Mouse (Mus musculus) heart, embryonic 11.5 days (tissue): ENCODE measurements around the gene Ppp1ca. TPM values are rescaled to one million over a fixed set of nuclear protein-coding genes. Genes with fewer than 3 reads are reported as not detected.

ENCODE experiments used
- ATAC-seq: fragments of 200-750 bp; cut with Nextera tagmentation; replicated peaks from 2 replicates; pipeline ENCODE4 v1.8.0; 2017; ENCODE audit warnings: moderate library complexity; ENCODE audit not compliant: insufficient number of reproducible peaks, low FRiP score, low TSS enrichment
- H3K27ac ChIP-seq: fragments of 300-500 bp; sonication (generic); 2 replicates; pipeline ENCODE4 v1.5.1; 2014; ENCODE audit warnings: mild to moderate bottlenecking, low read depth, low read length
- H3K27me3 ChIP-seq: fragments of 300-500 bp; sonication (generic); 2 replicates; pipeline ENCODE4 v1.6.1; 2014; ENCODE audit warnings: mild to moderate bottlenecking, low read length, mixed read lengths; ENCODE audit not compliant: control insufficient read depth, insufficient read depth
- H3K36me3 ChIP-seq: fragments of 300-500 bp; sonication (generic); 2 replicates; pipeline ENCODE4 v1.6.1; 2014; ENCODE audit warnings: mild to moderate bottlenecking, low read length, moderate library complexity, mixed read lengths; ENCODE audit not compliant: control insufficient read depth, insufficient read depth
- H3K4me1 ChIP-seq: fragments of 300-500 bp; sonication (generic); 2 replicates; pipeline ENCODE4 v1.6.1; 2014; ENCODE audit warnings: low read length; ENCODE audit not compliant: control insufficient read depth, insufficient read depth
- H3K4me2 ChIP-seq: fragments of 300-500 bp; sonication (generic); 2 replicates; pipeline ENCODE4 v1.6.1; 2014; ENCODE audit warnings: mild to moderate bottlenecking, moderate library complexity
- H3K4me3 ChIP-seq: fragments of 300-500 bp; sonication (generic); 2 replicates; pipeline ENCODE4 v1.5.1; 2014; ENCODE audit warnings: low read depth, low read length
- H3K9ac ChIP-seq: fragments of 300-500 bp; sonication (generic); 2 replicates; pipeline ENCODE4 v1.6.1; 2014; ENCODE audit warnings: mild to moderate bottlenecking, low read depth, low read length, moderate library complexity
- H3K9me3 ChIP-seq: fragments of 300-500 bp; sonication (generic); replicated peaks from 2 replicates; pipeline ENCODE4 v1.6.1; 2016; ENCODE audit warnings: low read length; ENCODE audit not compliant: control insufficient read depth
- WGBS: fragments of 180-500 bp; shearing (Covaris S2); extraction: QIAGEN DNeasy Blood & Tissue Kit; methylation state at CpG from one replicate; pipeline ENCODE4 v1.1.7; 2014; ENCODE audit not compliant: insufficient replicate concordance; 5-methylcytosine and 5-hydroxymethylcytosine counted together
- microRNA-seq: library from miRNA; unstranded; fragments of <30 nt; microRNA quantifications from one replicate; pipeline ENCODE4, GENCODE M21; 2016; ENCODE audit warnings: borderline number of aligned reads
- polyA plus RNA-seq: library from polyadenylated mRNA; unstranded; fragments of >200 nt; fragmentation: Nextera tagmentation; extraction: Ambion mirVana; gene quantifications from 2 replicates; pipeline ENCODE4 v1.2.1, GENCODE M21; 2014

The Ppp1ca gene
- polyA plus RNA-seq, 1 experiment from 2014 or later, result 749 TPM

DNA sequence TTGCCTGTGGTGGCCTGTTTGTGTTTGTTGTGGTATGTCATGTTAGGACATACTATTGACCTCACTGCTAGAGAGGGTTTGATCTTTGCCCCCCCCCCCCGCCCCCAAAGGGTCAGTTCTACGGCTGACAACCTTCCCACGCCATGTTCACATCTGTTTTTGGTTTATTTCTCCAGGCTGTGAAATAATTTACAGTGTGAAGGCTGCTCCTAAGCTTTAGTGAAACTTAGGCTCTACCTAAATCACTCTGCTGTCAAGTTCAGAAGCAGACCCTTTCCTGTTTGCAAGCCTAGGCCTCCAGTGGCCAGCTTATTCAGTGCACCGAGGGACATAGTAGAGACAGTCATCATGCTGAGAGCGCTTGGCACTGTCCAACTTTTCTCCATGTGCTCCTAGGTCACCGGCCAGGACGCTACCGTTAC, 48.4 kb downstream of the Ppp1ca start:
- no peak for ATAC-seq
- Histone ChIP-seq H3K4me3 (no peak overlapping the region), H3K4me1 (no peaks in the 10 kb centered on the region), H3K36me3 (no peaks in the 10 kb centered on the region), H3K27ac (no peak overlapping the region), H3K9me3 (no peaks in the 10 kb centered on the region), H3K27me3 (0 out of 2 replicates have a peak, but pooled peaks cover 3% of the 10 kb centered on the region), H3K4me2 (no peak overlapping the region), H3K9ac (no peak overlapping the region)
- WGBS, result 62% methylated on average over 8 of the region's 8 CpGs

DNA sequence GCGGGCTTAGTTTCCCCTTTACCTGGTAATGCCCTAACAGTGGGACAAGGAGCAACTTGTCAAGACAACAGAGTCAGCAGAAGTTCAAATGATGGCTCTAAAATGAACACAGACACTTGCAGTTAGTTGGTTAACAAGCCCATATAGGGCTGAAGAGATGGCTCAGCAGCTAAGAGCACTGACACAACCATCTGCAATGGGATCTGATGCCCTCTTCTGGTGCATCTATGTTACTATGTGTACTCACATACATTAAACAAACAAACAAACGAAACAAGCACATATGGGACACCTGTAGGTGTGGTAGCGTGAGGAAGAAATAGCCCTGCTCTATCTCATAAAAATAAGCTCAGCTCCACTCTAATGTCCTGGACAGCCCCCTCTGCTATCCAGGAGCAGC, 50.6 kb downstream of the Ppp1ca start:
- no peak overlapping the region for H3K4me2 ChIP-seq
- H3K36me3 ChIP-seq, result no peaks in the 10 kb centered on the region
- no peaks in the 10 kb centered on the region for H3K9me3 ChIP-seq
- H3K4me1 ChIP-seq, result no peaks in the 10 kb centered on the region
- H3K9ac ChIP-seq, result no peak overlapping the region
- H3K27ac ChIP-seq, result no peak overlapping the region
- ATAC-seq, result no peak
- H3K27me3 ChIP-seq, result 0 out of 2 replicates have a peak, but pooled peaks cover 3% of the 10 kb centered on the region
- H3K4me3 ChIP-seq, result no peak overlapping the region
- WGBS, result 62% methylated on average over 3 of the region's 3 CpGs

DNA sequence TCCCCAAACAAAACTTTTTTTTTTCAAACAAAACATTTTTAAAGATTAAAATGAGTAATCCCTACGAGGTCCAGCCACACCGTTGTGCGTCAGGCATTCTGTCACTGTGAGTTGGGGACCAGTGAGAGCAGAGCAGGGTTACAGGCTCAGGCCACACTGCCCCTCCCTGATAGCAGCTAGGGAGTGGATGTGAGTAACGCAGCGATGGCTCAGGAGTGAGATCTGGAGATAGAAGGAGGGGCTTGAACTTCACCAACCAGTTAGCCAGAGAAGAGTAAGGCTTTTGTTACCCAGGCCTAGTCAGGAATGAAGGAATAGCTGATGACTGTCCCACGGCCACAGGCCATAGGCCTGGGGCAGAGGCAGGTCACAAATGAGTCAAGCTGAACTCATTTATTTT, 52.9 kb downstream of the Ppp1ca start:
- 71% methylated on average over 6 of the region's 6 CpGs for WGBS
- H3K27me3 ChIP-seq, result peaks cover 5% of the 10 kb centered on the region; the same call in 1 of the 2 replicates
- no peaks in the 10 kb centered on the region for H3K36me3 ChIP-seq
- H3K27ac ChIP-seq, result no peak overlapping the region
- no peaks in the 10 kb centered on the region for H3K4me1 ChIP-seq
- H3K4me3 ChIP-seq, result no peak overlapping the region
- no peaks in the 10 kb centered on the region for H3K9me3 ChIP-seq
- no peak overlapping the region for H3K4me2 ChIP-seq
- H3K9ac ChIP-seq, result no peak overlapping the region
- no peak for ATAC-seq

Small RNA genes within 50 kb of the gene (microRNA-seq; reads per million reads assigned to microRNA genes)
- gene Gm26115, result not detected

Other genes with a start within 250 kb of the Ppp1ca start
- gene Aldh3b3, start 233.4 kb upstream of the Ppp1ca start, polyA plus RNA-seq, result not detected in 2 replicates
- gene Aldh3b2, start 219.7 kb upstream of the Ppp1ca start, polyA plus RNA-seq, result 0.16 TPM in 1 of 2 replicates, not detected in the other
- 8.0 and 11.3 TPM in 2 replicates for gene Acy3, start 205.5 kb upstream of the Ppp1ca start, polyA plus RNA-seq
- 0.11 TPM in 1 of 2 replicates, not detected in the other for gene Tbx10, start 199.3 kb upstream of the Ppp1ca start, polyA plus RNA-seq
- 48.0 and 48.8 TPM in 2 replicates for gene Nudt8, start 191.5 kb upstream of the Ppp1ca start, polyA plus RNA-seq
- gene Gm49405, start 191.4 kb upstream of the Ppp1ca start, polyA plus RNA-seq, result 2.3 and 2.5 TPM in 2 replicates
- 64.5 and 65.9 TPM in 2 replicates for gene Doc2g, start 188.8 kb upstream of the Ppp1ca start, polyA plus RNA-seq
- gene Ndufv1, start 179.3 kb upstream of the Ppp1ca start, polyA plus RNA-seq, result 369 and 417 TPM in 2 replicates
- gene Gstp1, start 154.1 kb upstream of the Ppp1ca start, polyA plus RNA-seq, result 359 and 387 TPM in 2 replicates
- gene Gstp2, start 146.0 kb upstream of the Ppp1ca start, polyA plus RNA-seq, result 2.9 and 3.4 TPM in 2 replicates
- gene Gstp3, start 132.5 kb upstream of the Ppp1ca start, polyA plus RNA-seq, result 0.49 TPM in 1 of 2 replicates, not detected in the other
- gene Cabp2, start 110.5 kb upstream of the Ppp1ca start, polyA plus RNA-seq, result not detected in 2 replicates
- gene Cdk2ap2, start 94.9 kb upstream of the Ppp1ca start, polyA plus RNA-seq, result 63.4 and 64.0 TPM in 2 replicates
- gene Pitpnm1, start 92.1 kb upstream of the Ppp1ca start, polyA plus RNA-seq, result 15.5 and 17.3 TPM in 2 replicates
- 91.4 and 93.4 TPM in 2 replicates for gene Aip, start 66.2 kb upstream of the Ppp1ca start, polyA plus RNA-seq
- gene Gpr152, start 52.3 kb upstream of the Ppp1ca start, polyA plus RNA-seq, result not detected in 2 replicates
- not detected in 2 replicates for gene Cabp4, start 48.0 kb upstream of the Ppp1ca start, polyA plus RNA-seq
- 109 and 113 TPM in 2 replicates for gene Coro1b, start 43.4 kb upstream of the Ppp1ca start, polyA plus RNA-seq
- 1.3 and 1.7 TPM in 2 replicates for gene Ptprcap, start 38.5 kb upstream of the Ppp1ca start, polyA plus RNA-seq
- gene Rps6kb2, start 28.7 kb upstream of the Ppp1ca start, polyA plus RNA-seq, result 34.3 and 38.1 TPM in 2 replicates
- gene Carns1, start 16.6 kb upstream of the Ppp1ca start, polyA plus RNA-seq, result 2.1 and 2.8 TPM in 2 replicates
- gene Tbc1d10c, start 781 bp upstream of the Ppp1ca start, polyA plus RNA-seq, result 1.0 and 1.3 TPM in 2 replicates
- gene Rad9a, start 9.6 kb downstream of the Ppp1ca start, polyA plus RNA-seq, result 20.6 and 24.1 TPM in 2 replicates
- 1.2 and 2.5 TPM in 2 replicates for gene Clcf1, start 22.2 kb downstream of the Ppp1ca start, polyA plus RNA-seq
- not detected in 2 replicates for gene AC109138.7, start 22.3 kb downstream of the Ppp1ca start, polyA plus RNA-seq
- 17.4 and 19.5 TPM in 2 replicates for gene Pold4, start 39.8 kb downstream of the Ppp1ca start, polyA plus RNA-seq
- 3.1 and 3.6 TPM in 2 replicates for gene Ssh3, start 77.1 kb downstream of the Ppp1ca start, polyA plus RNA-seq
- gene Ankrd13d, start 91.1 kb downstream of the Ppp1ca start, polyA plus RNA-seq, result 2.1 and 2.2 TPM in 2 replicates
- gene Grk2, start 114.2 kb downstream of the Ppp1ca start, polyA plus RNA-seq, result 12.0 and 14.2 TPM in 2 replicates
- gene Kdm2a, start 206.2 kb downstream of the Ppp1ca start, polyA plus RNA-seq, result 34.8 and 44.9 TPM in 2 replicates
- gene Rhod, start 247.4 kb downstream of the Ppp1ca start, polyA plus RNA-seq, result 28.5 and 31.1 TPM in 2 replicates